Mouse (Mus musculus) heart, embryonic 10.5 days (tissue): ENCODE measurements at regions not wholly inside any gene's neighbourhood (a gene's known extent, or its start where the extent isn't known, plus 50 kb on each side); places are given as distances from the start of the nearest gene placed in this dataset. TPM values are rescaled to one million over a fixed set of nuclear protein-coding genes. Genes with fewer than 3 reads are reported as not detected.

Experiments
- DNase-seq: peaks from one replicate; pipeline ENCODE4 v3.0.0-alpha.2; 2017; ENCODE audit warnings: low spot score
- H3K27ac ChIP-seq: fragments of 300-500 bp; sonication (generic); 2 replicates; pipeline ENCODE4 v1.5.1; 2016; ENCODE audit warnings: mild to moderate bottlenecking
- H3K27me3 ChIP-seq: fragments of 300-500 bp; sonication (generic); 2 replicates; pipeline ENCODE4 v1.6.1; 2016; ENCODE audit warnings: mild to moderate bottlenecking; ENCODE audit not compliant: poor library complexity, insufficient read depth, severe bottlenecking
- H3K36me3 ChIP-seq: fragments of 300-500 bp; sonication (generic); 2 replicates; pipeline ENCODE4 v1.6.1; 2016; ENCODE audit warnings: mild to moderate bottlenecking, moderate library complexity
- H3K4me1 ChIP-seq: fragments of 300-500 bp; sonication (generic); 2 replicates; pipeline ENCODE4 v1.6.1; 2016; ENCODE audit warnings: mild to moderate bottlenecking
- H3K4me3 ChIP-seq: fragments of 300-500 bp; sonication (generic); 2 replicates; pipeline ENCODE4 v1.5.1; 2016; ENCODE audit warnings: mild to moderate bottlenecking, moderate library complexity
- H3K9me3 ChIP-seq: fragments of 300-500 bp; sonication (generic); 2 replicates; pipeline ENCODE4 v1.6.1; 2016; ENCODE audit warnings: mild to moderate bottlenecking, moderate library complexity
- whole genome bisulfite sequencing: fragments of 180-500 bp; shearing (Covaris S2); methylation state at CpG from one replicate; pipeline ENCODE4 v1.1.7; 2016; 5-methylcytosine and 5-hydroxymethylcytosine counted together
- microRNA-seq: library from miRNA; unstranded; fragments of <30 nt; microRNA quantifications from one replicate; pipeline ENCODE4, GENCODE M21; 2017

- 86% methylated on average over 7 of the region's 7 CpGs for WGBS
- no peak overlapping the region for H3K4me3 ChIP-seq
- H3K4me1 ChIP-seq, result peaks cover 4% of the 10 kb centered on the region; the same call in 1 of the 2 replicates
- H3K36me3 ChIP-seq, result no peaks in the 10 kb centered on the region
- no peak for DNase-seq
- H3K9me3 ChIP-seq, result no peaks in the 10 kb centered on the region
- no peaks in the 10 kb centered on the region for H3K27me3 ChIP-seq
- no peak overlapping the region for H3K27ac ChIP-seq
Observed at GRCm38 (mm10) chr8:109438531-109438930, 55.3 kb upstream of the Pmfbp1 start.

Small RNAs in the stretch of these regions (microRNA-seq; reads per million reads assigned to microRNA genes)
- gene Gm23163, result not detected
